Mouse (Mus musculus) thymus, adult 2 months (tissue): Measurements from ENCODE around the gene Gtf2h4. TPM values are rescaled to one million over a fixed set of nuclear protein-coding genes. Genes with fewer than 3 reads are reported as not detected.
A peak's percentile ranks its signal among the peaks of the same experiment; 100 is the strongest.

ENCODE experiments used
- DNase-seq: peaks from one replicate; pipeline ENCODE4 v3.0.0; 2021
- H3K27ac ChIP-seq: fragments of 200-500 bp; 2 replicates; pipeline ENCODE4 v1.5.1; 2012; ENCODE audit warnings: low read length, control low read depth; ENCODE audit not compliant: control insufficient read depth, insufficient read depth
- H3K27me3 ChIP-seq: fragments of 200-500 bp; 2 replicates; pipeline ENCODE4 v1.6.1; 2012; ENCODE audit warnings: mild to moderate bottlenecking, low read length, moderate library complexity, mixed read lengths; ENCODE audit not compliant: control insufficient read depth, insufficient read depth
- H3K36me3 ChIP-seq: fragments of 200-500 bp; 2 replicates; pipeline ENCODE4 v1.6.1; 2012; ENCODE audit warnings: mild to moderate bottlenecking, low read length, moderate library complexity; ENCODE audit not compliant: control insufficient read depth, insufficient read depth
- H3K4me1 ChIP-seq: fragments of 200-500 bp; replicated peaks from 2 replicates; pipeline ENCODE4 v1.6.1; 2012; ENCODE audit warnings: low read length; ENCODE audit not compliant: control insufficient read depth, insufficient read depth
- H3K4me3 ChIP-seq: fragments of 200-500 bp; 2 replicates; pipeline ENCODE4 v1.5.1; 2012; ENCODE audit warnings: mild to moderate bottlenecking, low read length, control low read depth, moderate library complexity; ENCODE audit not compliant: control insufficient read depth, insufficient read depth
- CTCF ChIP-seq: fragments of 200-500 bp; IDR thresholded peaks from 2 replicates; pipeline ENCODE4 v1.5.1; 2012; ENCODE audit warnings: mild to moderate bottlenecking, control low read depth, low read length, moderate library complexity, borderline replicate concordance; ENCODE audit not compliant: control insufficient read depth, poor library complexity, insufficient read depth; ENCODE audit errors: extremely low read depth
- POLR2A ChIP-seq: fragments of 200-500 bp; IDR thresholded peaks from 2 replicates; pipeline ENCODE4 v1.6.1; 2012; ENCODE audit warnings: mild to moderate bottlenecking, low read length, control low read depth, moderate library complexity; ENCODE audit not compliant: control insufficient read depth, poor library complexity, insufficient read depth; ENCODE audit errors: extremely low read depth
- WGBS: fragments of 180-500 bp; shearing (Covaris S2); methylation state at CpG from one replicate; pipeline ENCODE4 v1.1.7; 2018; 5-methylcytosine and 5-hydroxymethylcytosine counted together
- polyA plus RNA-seq: library from polyadenylated mRNA; depleted of rRNA; stranded (reverse); fragments of >200 nt; gene quantifications from 2 replicates; pipeline ENCODE4 v1.2.3, GENCODE M21; 2012

Gtf2h4 gene
- polyA plus RNA-seq, 1 experiment = 352 TPM

- peak overlapping the region; percentile 100 for H3K27ac ChIP-seq
- H3K36me3 ChIP-seq = peaks cover 3% of the 10 kb centered on the region; the same call in 1 of the 2 replicates
- WGBS = 21% methylated on average over 6 of the region's 6 CpGs
- TF ChIP-seq CTCF = no peak
- no peak for TF ChIP-seq POLR2A
- peak overlapping the region; percentile 14; the same call in 1 of the 2 replicates for H3K4me3 ChIP-seq
- H3K27me3 ChIP-seq = no peaks in the 10 kb centered on the region
- peaks cover 40% of the 10 kb centered on the region for H3K4me1 ChIP-seq
- peak; percentile 81 for DNase-seq
These were observed 1.7 kb downstream of the Gtf2h4 start for GRCm38 (mm10) chr17:35671846-35672245.

- H3K4me1 ChIP-seq = peaks cover 51% of the 10 kb centered on the region
- DNase-seq = peak; percentile 53
- whole genome bisulfite sequencing = 80% methylated on average over 9 of the region's 9 CpGs
- H3K36me3 ChIP-seq = peaks cover 3% of the 10 kb centered on the region; the same call in 1 of the 2 replicates
- TF ChIP-seq CTCF (no peak), POLR2A (no peak)
- H3K4me3 ChIP-seq = peak overlapping the region; percentile 31
- H3K27me3 ChIP-seq = no peaks in the 10 kb centered on the region
- peak overlapping the region; percentile 99 for H3K27ac ChIP-seq
These were observed 3.8 kb downstream of the Gtf2h4 start for GRCm38 (mm10) chr17:35669731-35670130.

- peak; percentile 97 for DNase-seq
- H3K27ac ChIP-seq = peak within 1 kb of the TSS; percentile 71
- peaks cover 6% of the 10 kb centered on the region; the same call in 1 of the 2 replicates for H3K36me3 ChIP-seq
- TF ChIP-seq POLR2A (peak; percentile 89), CTCF (peak; percentile 66)
- 1% methylated on average over 61 of the region's 61 CpGs for WGBS
- no peaks in the 10 kb centered on the region for H3K27me3 ChIP-seq
- H3K4me1 ChIP-seq = peaks cover 47% of the 10 kb centered on the region
- H3K4me3 ChIP-seq = peak within 1 kb of the TSS; percentile 84
These were observed 6.0 kb downstream of the Gtf2h4 start, which contains the start of gene Vars2 for GRCm38 (mm10) chr17:35667334-35668065. Gene Vars2, minus strand, starts transcription at chr17:35667592.

DNA sequence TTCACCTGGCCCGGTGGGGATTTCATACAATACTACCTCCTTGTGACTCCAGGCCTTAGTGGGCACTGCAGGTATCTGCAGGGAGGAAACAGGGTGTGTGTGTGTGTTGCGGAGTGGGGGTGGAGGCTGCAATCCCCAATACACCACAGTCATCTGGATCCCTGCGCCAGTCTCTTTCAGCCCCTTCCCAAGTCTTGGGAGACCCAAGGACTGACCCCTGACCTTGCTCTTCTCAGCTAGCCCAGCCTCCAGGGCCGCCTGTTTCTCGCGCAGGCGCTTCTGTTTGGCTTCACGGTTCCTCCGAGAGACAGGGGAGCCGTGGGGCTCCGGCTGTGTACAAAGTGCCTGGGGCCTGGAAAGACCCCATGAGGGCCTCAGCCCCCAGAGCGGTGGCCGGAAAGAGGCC is 6.7 kb downstream of the Gtf2h4 start:
- peak overlapping the region; percentile 50 for H3K27ac ChIP-seq
- peaks cover 8% of the 10 kb centered on the region for H3K36me3 ChIP-seq
- TF ChIP-seq CTCF (no peak), POLR2A (no peak)
- H3K27me3 ChIP-seq = no peaks in the 10 kb centered on the region
- WGBS = 5% methylated on average over 13 of the region's 13 CpGs
- DNase-seq = no peak
- peak overlapping the region; percentile 84 for H3K4me3 ChIP-seq
- peaks cover 44% of the 10 kb centered on the region for H3K4me1 ChIP-seq

GRCm38 (mm10) chr17:35665957-35666515 is 7.5 kb downstream of the Gtf2h4 start:
- Histone ChIP-seq H3K27ac (no peak overlapping the region), H3K4me3 (no peak overlapping the region), H3K36me3 (peaks cover 16% of the 10 kb centered on the region), H3K27me3 (no peaks in the 10 kb centered on the region), H3K4me1 (peaks cover 41% of the 10 kb centered on the region)
- DNase-seq = peak; percentile 62
- 80% methylated on average over 17 of the region's 17 CpGs for WGBS
- TF ChIP-seq POLR2A (no peak), CTCF (0 out of 2 replicates have a peak, but pooled peaks have one; percentile 32)

DNA sequence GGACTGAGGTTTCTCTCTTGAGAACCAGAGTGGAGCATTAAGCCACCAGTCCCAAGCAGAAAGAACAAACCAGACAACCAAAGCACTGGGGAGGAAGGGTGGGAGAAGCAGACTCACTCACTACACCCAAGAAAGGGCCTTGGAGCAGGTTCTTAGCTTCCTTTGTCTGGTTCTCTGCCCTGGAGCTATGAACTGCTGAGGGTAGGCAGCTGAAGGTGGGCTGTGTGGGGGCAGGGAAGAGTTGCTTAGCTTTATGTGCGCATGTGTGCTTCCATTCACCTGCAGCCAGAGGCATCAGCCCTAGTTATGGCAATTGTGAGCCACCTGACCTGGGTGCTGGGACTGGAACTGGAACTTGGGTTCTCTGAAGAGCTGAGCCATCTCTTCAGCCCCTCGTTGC is 20.5 kb downstream of the Gtf2h4 start:
- Histone ChIP-seq H3K4me1 (peaks cover 10% of the 10 kb centered on the region; the same call in 1 of the 2 replicates), H3K36me3 (peaks cover 20% of the 10 kb centered on the region), H3K27ac (no peak overlapping the region), H3K4me3 (no peak overlapping the region), H3K27me3 (no peaks in the 10 kb centered on the region)
- 87% methylated on average over 2 of the region's 2 CpGs for WGBS
- no peak for DNase-seq
- TF ChIP-seq POLR2A (no peak), CTCF (no peak)
